23 mouse cellular contexts compared by ENCODE assay signal in genomic region chr2:156201486-156201885, GRCm38 (mm10). TPM values are rescaled to one million over a fixed set of nuclear protein-coding genes. Genes with fewer than 3 reads are reported as not detected.
DNase-seq lines count a peak whose midpoint lies in the region; ATAC-seq and TF ChIP-seq lines count a peak whose summit lies in the region.
"Had no signal": no experiment of that assay in that cellular context is flagged by ENCODE, and none has a peak within 500 bp of the region (broad histone marks: within the 10 kb centered on the region; RNA-seq: fewer than 3 reads in every experiment).

No protein-coding gene starts in this region.

- peaks cover 13% of the 10 kb centered on the region for H3K36me3 ChIP-seq in ES-Bruce4 (ENCODE audit: control insufficient read depth, insufficient read depth, low read length, poor library complexity, severe bottlenecking)
- H3K36me3 ChIP-seq in midbrain, embryonic 15.5 days (replicated peaks) = no peaks in the 10 kb centered on the region
- peaks cover 12% of the 10 kb centered on the region; the same call in 1 of the 2 replicates for H3K36me3 ChIP-seq in midbrain, embryonic 11.5 days (ENCODE audit: control insufficient read depth, insufficient read depth, low read length)
- H3K36me3 ChIP-seq in liver, embryonic 11.5 days (ENCODE audit: control insufficient read depth, insufficient read depth, low read length) = peaks cover 6% of the 10 kb centered on the region; the same call in 1 of the 2 replicates
- H3K36me3 ChIP-seq: intestine, embryonic 15.5 days had no signal

- H3K4me1 ChIP-seq in ES-Bruce4 (ENCODE audit: control insufficient read depth, insufficient read depth, low read length) = peaks cover 5% of the 10 kb centered on the region
- peaks cover 39% of the 10 kb centered on the region for H3K4me1 ChIP-seq in bone marrow macrophage, adult 2 months (ENCODE audit: control insufficient read depth, insufficient read depth, low read length)
- H3K4me1 ChIP-seq in midbrain, embryonic 15.5 days = peaks cover 40% of the 10 kb centered on the region
- peaks cover 4% of the 10 kb centered on the region for H3K4me1 ChIP-seq in midbrain, embryonic 11.5 days (ENCODE audit: control insufficient read depth, insufficient read depth, low read length)
- peaks cover 13% of the 10 kb centered on the region for H3K4me1 ChIP-seq in liver, embryonic 11.5 days (replicated peaks; ENCODE audit: control insufficient read depth, insufficient read depth, low read length)

- peak; percentile 54 to 60 for DNase-seq in B cell, adult 2 months
- DNase-seq in midbrain, embryonic 11.5 days (ENCODE audit: low spot score, missing footprints) = no peak
- no peak for DNase-seq in liver, embryonic 11.5 days (ENCODE audit: low spot score)
- DNase-seq: adrenal gland, postnatal 14 days; cerebellum, adult 11-12 months; cerebellum, adult 9-10 months; cerebellum, postnatal 25 days; gastrocnemius, adult 2 months; gastrocnemius, postnatal 25 days; heart, postnatal 14 days; kidney, adult 2 months had no signal

- no peak overlapping the region for H3K9ac ChIP-seq in ES-Bruce4 (ENCODE audit: low read depth, poor library complexity, severe bottlenecking)
- H3K9ac ChIP-seq in midbrain, embryonic 15.5 days = no peak overlapping the region
- H3K9ac ChIP-seq in midbrain, embryonic 11.5 days (ENCODE audit: low read length) = no peak overlapping the region
- H3K9ac ChIP-seq in liver, embryonic 11.5 days (ENCODE audit: low read depth, low read length) = no peak overlapping the region
- H3K9ac ChIP-seq: embryonic facial prominence, embryonic 13.5 days; forebrain, embryonic 13.5 days; heart, embryonic 12.5 days; hindbrain, embryonic 14.5 days; intestine, embryonic 15.5 days had no signal

- H3K27ac ChIP-seq in ES-Bruce4 (ENCODE audit: insufficient read depth, low read length) = 0 out of 2 replicates have a peak overlapping the region, but pooled peaks have one; percentile 7
- H3K27ac ChIP-seq in bone marrow macrophage, adult 2 months (ENCODE audit: insufficient read depth, low read depth, low read length) = peak overlapping the region; percentile 51
- no peak overlapping the region for H3K27ac ChIP-seq in midbrain, embryonic 15.5 days
- H3K27ac ChIP-seq in midbrain, embryonic 11.5 days (ENCODE audit: low read depth, low read length) = no peak overlapping the region
- H3K27ac ChIP-seq in liver, embryonic 11.5 days (ENCODE audit: low read depth, low read length) = no peak overlapping the region
- H3K27ac ChIP-seq: embryonic facial prominence, embryonic 13.5 days; forebrain, embryonic 13.5 days; hindbrain, embryonic 10.5 days; hindbrain, embryonic 14.5 days; intestine, embryonic 15.5 days had no signal

- H3K4me3 ChIP-seq in ES-Bruce4 (ENCODE audit: low read depth, low read length) = no peak overlapping the region
- H3K4me3 ChIP-seq in bone marrow macrophage, adult 2 months (ENCODE audit: insufficient read depth, low read length) = no peak overlapping the region
- no peak overlapping the region for H3K4me3 ChIP-seq in midbrain, embryonic 15.5 days
- no peak overlapping the region for H3K4me3 ChIP-seq in midbrain, embryonic 11.5 days (ENCODE audit: low read depth, low read length)
- no peak overlapping the region for H3K4me3 ChIP-seq in liver, embryonic 11.5 days (ENCODE audit: low read depth, low read length)
- H3K4me3 ChIP-seq: embryonic facial prominence, embryonic 13.5 days; forebrain, embryonic 13.5 days; gastrocnemius, adult 2 months; heart, embryonic 12.5 days; hindbrain, embryonic 10.5 days; intestine, embryonic 15.5 days had no signal

- no peak for TF ChIP-seq CTCF in ES-Bruce4 (IDR thresholded peaks at IDR 0.05; ENCODE audit: low read depth, low read length)
- TF ChIP-seq CTCF in bone marrow macrophage, adult 2 months (IDR thresholded peaks at IDR 0.05; ENCODE audit: low read depth, low read length) = no peak

- H3K4me2 ChIP-seq in midbrain, embryonic 15.5 days = no peak overlapping the region
- no peak overlapping the region for H3K4me2 ChIP-seq in midbrain, embryonic 11.5 days
- no peak overlapping the region for H3K4me2 ChIP-seq in liver, embryonic 11.5 days
- H3K4me2 ChIP-seq: embryonic facial prominence, embryonic 13.5 days; forebrain, embryonic 13.5 days; heart, embryonic 12.5 days; hindbrain, embryonic 14.5 days; intestine, embryonic 15.5 days had no signal

- H3K9me3 ChIP-seq in ES-Bruce4 (replicated peaks; ENCODE audit: control insufficient read depth, insufficient read depth, low read length, poor library complexity, severe bottlenecking) = no peaks in the 10 kb centered on the region
- no peaks in the 10 kb centered on the region for H3K9me3 ChIP-seq in midbrain, embryonic 15.5 days
- H3K9me3 ChIP-seq in midbrain, embryonic 11.5 days (ENCODE audit: control insufficient read depth, low read length) = no peaks in the 10 kb centered on the region
- no peaks in the 10 kb centered on the region for H3K9me3 ChIP-seq in liver, embryonic 11.5 days (ENCODE audit: control insufficient read depth, low read length)
- H3K9me3 ChIP-seq: embryonic facial prominence, embryonic 13.5 days; forebrain, embryonic 13.5 days; G1E; heart, embryonic 12.5 days; hindbrain, embryonic 10.5 days; intestine, embryonic 15.5 days had no signal

- H3K27me3 ChIP-seq in ES-Bruce4 (ENCODE audit: control insufficient read depth, insufficient read depth, low read length, poor library complexity, severe bottlenecking) = no peaks in the 10 kb centered on the region
- no peaks in the 10 kb centered on the region for H3K27me3 ChIP-seq in midbrain, embryonic 15.5 days (replicated peaks)
- H3K27me3 ChIP-seq in midbrain, embryonic 11.5 days (ENCODE audit: control insufficient read depth, insufficient read depth, low read length) = no peaks in the 10 kb centered on the region
- no peaks in the 10 kb centered on the region for H3K27me3 ChIP-seq in liver, embryonic 11.5 days (replicated peaks; ENCODE audit: control insufficient read depth, insufficient read depth, low read length)
- H3K27me3 ChIP-seq: embryonic facial prominence, embryonic 13.5 days; forebrain, embryonic 13.5 days; heart, embryonic 12.5 days; intestine, embryonic 15.5 days; Patski had no signal

- no peak for TF ChIP-seq POLR2A in ES-Bruce4 (IDR thresholded peaks at IDR 0.05; ENCODE audit: insufficient read depth, low read length)
- no peak for TF ChIP-seq POLR2A in bone marrow macrophage, adult 2 months (IDR thresholded peaks at IDR 0.05; ENCODE audit: borderline replicate concordance, low read depth, low read length)

- no peak for TF ChIP-seq EP300 in ES-Bruce4 (IDR thresholded peaks at IDR 0.05; ENCODE audit: insufficient read depth, low read depth, low read length)

- ATAC-seq in midbrain, embryonic 15.5 days (replicated peaks) = no peak
- no peak for ATAC-seq in midbrain, embryonic 11.5 days (ENCODE audit: low FRiP score)
- ATAC-seq in liver, embryonic 11.5 days (replicated peaks; ENCODE audit: low FRiP score) = no peak
- ATAC-seq: activated CD4-positive, CD25-positive, alpha-beta regulatory T cell, adult 4 months; forebrain, embryonic 13.5 days; intestine, embryonic 15.5 days; Patski had no signal

- 94% methylated on average over 4 of the region's 4 CpGs for WGBS in midbrain, embryonic 15.5 days
- WGBS in midbrain, embryonic 11.5 days = 94% methylated on average over 4 of the region's 4 CpGs
- WGBS in liver, embryonic 11.5 days = 77% methylated on average over 4 of the region's 4 CpGs

RNA-seq across cellular contexts. Expression of gene Phf20, which starts 5.2 kb away (rescaled TPM):
- polyA plus RNA-seq in ES-Bruce4 (2011; ENCODE audit: insufficient read depth, insufficient read length, low read depth, missing spikeins) = 71.2 and 78.8 TPM in 2 replicates
- 42.7 and 46.1 TPM in 2 replicates for polyA plus RNA-seq in bone marrow macrophage, adult 2 months (2012; ENCODE audit: insufficient read depth, insufficient read length, missing spikeins)
- polyA plus RNA-seq in midbrain, embryonic 15.5 days (2015; fragmentation: Nextera tagmentation; extraction: Ambion mirVana) = 113 and 119 TPM in 2 replicates
- 91.4 and 102 TPM in 2 replicates for polyA plus RNA-seq in midbrain, embryonic 11.5 days (2014; fragmentation: Nextera tagmentation; extraction: Ambion mirVana)
- polyA plus RNA-seq in liver, embryonic 11.5 days (2014; fragmentation: Nextera tagmentation; extraction: Ambion mirVana) = 33.8 and 42.9 TPM in 2 replicates

RNA-seq across cellular contexts. Expression of gene Rbm39, which starts 21.4 kb away (rescaled TPM):
- polyA plus RNA-seq in ES-Bruce4 (2011; ENCODE audit: insufficient read depth, insufficient read length, low read depth, missing spikeins) = 478 and 518 TPM in 2 replicates
- 472 and 516 TPM in 2 replicates for polyA plus RNA-seq in bone marrow macrophage, adult 2 months (2012; ENCODE audit: insufficient read depth, insufficient read length, missing spikeins)
- 427 and 448 TPM in 2 replicates for polyA plus RNA-seq in midbrain, embryonic 15.5 days (2015; fragmentation: Nextera tagmentation; extraction: Ambion mirVana)
- polyA plus RNA-seq in midbrain, embryonic 11.5 days (2014; fragmentation: Nextera tagmentation; extraction: Ambion mirVana) = 708 and 733 TPM in 2 replicates
- 485 and 514 TPM in 2 replicates for polyA plus RNA-seq in liver, embryonic 11.5 days (2014; fragmentation: Nextera tagmentation; extraction: Ambion mirVana)

RNA-seq across cellular contexts. Expression of gene Nfs1, which starts 57.5 kb away (rescaled TPM):
- 35.8 and 41.7 TPM in 2 replicates for polyA plus RNA-seq in ES-Bruce4 (2011; ENCODE audit: insufficient read depth, insufficient read length, low read depth, missing spikeins)
- polyA plus RNA-seq in bone marrow macrophage, adult 2 months (2012; ENCODE audit: insufficient read depth, insufficient read length, missing spikeins) = 42.4 and 43.4 TPM in 2 replicates
- polyA plus RNA-seq in midbrain, embryonic 15.5 days (2015; fragmentation: Nextera tagmentation; extraction: Ambion mirVana) = 35.4 and 35.8 TPM in 2 replicates
- polyA plus RNA-seq in midbrain, embryonic 11.5 days (2014; fragmentation: Nextera tagmentation; extraction: Ambion mirVana) = 34.1 and 37.2 TPM in 2 replicates
- 87.5 and 91.4 TPM in 2 replicates for polyA plus RNA-seq in liver, embryonic 11.5 days (2014; fragmentation: Nextera tagmentation; extraction: Ambion mirVana)

RNA-seq across cellular contexts. Expression of gene Romo1, which starts 57.6 kb away (rescaled TPM):
- 83.8 and 109 TPM in 2 replicates for polyA plus RNA-seq in ES-Bruce4 (2011; ENCODE audit: insufficient read depth, insufficient read length, low read depth, missing spikeins)
- 115 and 116 TPM in 2 replicates for polyA plus RNA-seq in bone marrow macrophage, adult 2 months (2012; ENCODE audit: insufficient read depth, insufficient read length, missing spikeins)
- polyA plus RNA-seq in midbrain, embryonic 15.5 days (2015; fragmentation: Nextera tagmentation; extraction: Ambion mirVana) = 377 and 400 TPM in 2 replicates
- 410 TPM in 2 replicates for polyA plus RNA-seq in midbrain, embryonic 11.5 days (2014; fragmentation: Nextera tagmentation; extraction: Ambion mirVana)
- 371 and 439 TPM in 2 replicates for polyA plus RNA-seq in liver, embryonic 11.5 days (2014; fragmentation: Nextera tagmentation; extraction: Ambion mirVana)

Comparison
In these comparisons a context has a peak if more than half of its experiments do, and no peak if none do; other contexts are left out.
1. DNase-seq: peak in B cell, adult 2 months (2 of 2); none in midbrain, embryonic 11.5 days (single experiment) and liver, embryonic 11.5 days (single experiment).
2. H3K27ac ChIP-seq: peak in ES-Bruce4 (single experiment) and bone marrow macrophage, adult 2 months (single experiment); none in midbrain, embryonic 15.5 days (single experiment), midbrain, embryonic 11.5 days (single experiment) and liver, embryonic 11.5 days (single experiment).